Mouse (Mus musculus): ENCODE measurements at regions not wholly inside any gene's neighbourhood (a gene's known extent, or its start where the extent isn't known, plus 50 kb on each side); places are given as distances from the start of the nearest gene placed in this dataset.

DNA sequence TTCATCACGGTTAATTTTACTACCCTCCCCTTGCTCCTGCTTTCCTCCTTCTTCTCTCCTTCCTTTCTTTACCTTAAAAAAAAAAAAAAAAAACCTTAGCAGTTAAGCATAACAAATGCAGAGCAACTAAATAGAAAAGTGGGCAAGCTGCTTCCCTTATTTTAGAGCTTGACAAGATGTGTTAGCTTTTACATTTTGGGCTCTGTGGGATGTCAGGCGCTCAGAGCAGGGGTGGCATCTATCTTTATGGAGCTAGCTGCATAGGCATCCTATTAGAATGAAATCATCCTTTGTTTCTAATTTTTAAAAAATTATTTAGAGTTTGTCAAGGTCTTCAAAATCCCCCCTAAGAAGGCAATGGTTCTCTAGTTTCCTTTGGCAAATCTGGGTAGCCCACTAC is 234.1 kb upstream of the Zc3h12c start:
- no peak for ATAC-seq (replicated peaks; ENCODE audit: poor library complexity, severe bottlenecking)

DNA sequence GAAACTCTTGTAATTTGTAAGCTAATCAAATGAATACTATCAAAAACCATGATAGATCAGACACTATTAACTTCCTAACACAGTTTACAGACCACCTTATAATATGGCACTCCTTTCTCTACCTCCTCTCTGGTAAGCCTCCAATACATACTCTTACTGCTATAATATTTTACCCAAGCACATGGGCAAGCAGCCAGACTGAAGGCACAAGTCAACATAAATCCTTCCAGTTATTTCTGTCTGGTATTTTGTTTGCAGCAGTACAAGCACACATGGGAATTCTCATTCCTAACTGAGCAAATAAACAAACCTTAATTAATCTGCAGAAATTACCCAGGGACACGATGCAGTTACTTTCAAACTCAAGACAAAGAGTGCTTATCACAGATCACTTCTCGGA is 210.7 kb upstream of the Zc3h12c start:
- ATAC-seq (replicated peaks; ENCODE audit: poor library complexity, severe bottlenecking): no peak

- ATAC-seq (replicated peaks; ENCODE audit: poor library complexity, severe bottlenecking): no peak
These were observed 209.4 kb upstream of the Zc3h12c start for GRCm38 (mm10) chr9:52377761-52378160.

GRCm38 (mm10) chr9:52376914-52377313 is 208.5 kb upstream of the Zc3h12c start:
- ATAC-seq (replicated peaks; ENCODE audit: poor library complexity, severe bottlenecking): no peak; the same call in 1 of the 2 replicates

GRCm38 (mm10) chr9:52371296-52371695 is 202.9 kb upstream of the Zc3h12c start:
- ATAC-seq (replicated peaks; ENCODE audit: poor library complexity, severe bottlenecking): no peak

GRCm38 (mm10) chr9:52368911-52369310 is 200.5 kb upstream of the Zc3h12c start:
- ATAC-seq (replicated peaks; ENCODE audit: poor library complexity, severe bottlenecking): no peak

DNA sequence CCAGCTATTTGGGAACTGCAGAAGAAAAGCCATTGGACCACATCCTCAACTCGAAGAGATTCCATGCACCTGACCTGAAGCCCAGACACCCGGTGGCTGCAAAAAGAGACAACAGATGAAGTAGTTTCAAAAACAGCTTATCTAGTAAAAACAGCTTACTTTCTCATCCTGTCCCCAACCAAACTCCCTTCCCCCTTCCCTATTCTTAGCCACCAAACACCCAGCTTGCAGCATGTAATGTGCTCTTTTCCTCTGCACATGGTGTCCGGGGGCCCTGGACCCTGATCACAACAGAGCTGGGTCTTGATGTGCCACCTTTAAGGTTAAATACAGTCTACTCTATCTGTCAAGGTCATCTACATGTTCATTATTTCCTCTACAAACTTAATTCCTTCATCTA is 199.7 kb upstream of the Zc3h12c start:
- no peak; the same call in 1 of the 2 replicates for ATAC-seq (replicated peaks; ENCODE audit: poor library complexity, severe bottlenecking)

- no peak for ATAC-seq (replicated peaks; ENCODE audit: poor library complexity, severe bottlenecking)
These were observed 197.7 kb upstream of the Zc3h12c start for GRCm38 (mm10) chr9:52366046-52366445.

GRCm38 (mm10) chr9:52361599-52361998 is 193.2 kb upstream of the Zc3h12c start:
- ATAC-seq (replicated peaks; ENCODE audit: poor library complexity, severe bottlenecking): peak; percentile 42; the same call in 1 of the 2 replicates

- ATAC-seq (replicated peaks; ENCODE audit: poor library complexity, severe bottlenecking): no peak
These were observed 191.0 kb upstream of the Zc3h12c start for GRCm38 (mm10) chr9:52359416-52359815.

DNA sequence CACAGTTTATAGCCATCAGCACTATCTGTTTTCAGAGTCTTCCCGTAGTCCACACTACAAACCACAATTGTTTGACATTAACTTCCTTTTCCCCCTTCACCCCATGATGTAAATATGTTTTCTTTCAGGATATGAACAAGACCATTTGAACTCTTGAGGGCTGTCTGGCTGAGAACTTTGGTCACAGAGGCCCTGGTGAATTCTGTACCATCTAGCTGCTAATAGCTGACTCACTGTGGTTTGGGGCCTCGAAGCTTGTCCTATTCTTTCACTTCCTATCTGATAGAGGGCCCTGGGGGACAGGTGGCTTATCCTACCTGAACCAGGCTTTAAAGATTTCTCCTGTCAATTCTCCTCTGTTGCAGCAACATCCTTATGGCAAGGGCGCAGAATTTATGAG is 188.2 kb upstream of the Zc3h12c start:
- ATAC-seq (replicated peaks; ENCODE audit: poor library complexity, severe bottlenecking): peak; percentile 85

- no peak for ATAC-seq (replicated peaks; ENCODE audit: poor library complexity, severe bottlenecking)
These were observed 187.0 kb upstream of the Zc3h12c start for GRCm38 (mm10) chr9:52355187-52355982.

- no peak for ATAC-seq (replicated peaks; ENCODE audit: poor library complexity, severe bottlenecking)
These were observed 180.5 kb upstream of the Zc3h12c start for GRCm38 (mm10) chr9:52348536-52349527.

- ATAC-seq (replicated peaks; ENCODE audit: poor library complexity, severe bottlenecking): no peak
These were observed 176.0 kb upstream of the Zc3h12c start for GRCm38 (mm10) chr9:52344177-52344877.

- ATAC-seq (replicated peaks; ENCODE audit: poor library complexity, severe bottlenecking): no peak
These were observed 172.7 kb upstream of the Zc3h12c start for GRCm38 (mm10) chr9:52341029-52341428.

GRCm38 (mm10) chr9:52337786-52338322 is 169.5 kb upstream of the Zc3h12c start:
- ATAC-seq (replicated peaks; ENCODE audit: poor library complexity, severe bottlenecking): no peak

DNA sequence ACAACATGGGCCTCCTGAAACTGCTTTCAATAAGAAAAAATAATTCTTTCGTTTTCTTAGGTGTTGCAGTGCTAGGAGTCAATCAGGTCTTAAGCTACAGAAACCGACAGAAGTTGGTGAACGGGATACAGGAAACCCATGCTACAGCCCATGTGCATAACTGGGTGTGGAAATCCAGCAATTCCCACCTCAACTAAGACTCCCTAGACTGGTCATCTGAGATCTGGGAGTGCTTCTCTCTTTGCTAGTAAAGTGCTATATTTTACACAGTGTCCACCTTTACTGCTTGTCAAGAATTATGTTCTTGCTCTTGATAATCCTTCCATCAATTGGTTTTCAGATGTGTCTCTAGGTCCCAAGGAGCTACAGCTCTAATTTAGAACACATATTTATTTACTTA is 166.4 kb upstream of the Zc3h12c start:
- ATAC-seq (replicated peaks; ENCODE audit: poor library complexity, severe bottlenecking): no peak

- ATAC-seq (replicated peaks; ENCODE audit: poor library complexity, severe bottlenecking): no peak
These were observed 165.5 kb upstream of the Zc3h12c start for GRCm38 (mm10) chr9:52333884-52334283.

GRCm38 (mm10) chr9:52331748-52332147 is 163.4 kb upstream of the Zc3h12c start:
- ATAC-seq (replicated peaks; ENCODE audit: poor library complexity, severe bottlenecking): no peak

DNA sequence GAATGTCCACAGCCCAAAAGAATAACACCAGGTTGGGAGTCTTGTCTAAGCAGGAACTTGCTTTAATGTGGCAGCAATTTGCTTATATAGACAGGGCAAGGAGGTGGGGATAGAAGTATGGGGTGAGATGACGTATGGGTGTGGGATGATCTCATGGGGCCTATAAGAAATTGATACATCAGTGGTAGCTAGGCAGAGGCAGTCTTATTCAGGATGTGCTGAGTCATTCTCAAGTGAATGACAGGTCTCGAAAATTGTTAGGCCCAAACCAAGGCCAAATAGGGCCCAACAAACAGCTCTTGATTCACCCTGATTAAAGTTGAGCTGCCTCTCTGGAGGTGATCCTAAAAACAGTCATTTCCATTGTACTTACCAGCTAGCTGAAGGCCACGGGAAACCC is 162.3 kb upstream of the Zc3h12c start:
- ATAC-seq (replicated peaks; ENCODE audit: poor library complexity, severe bottlenecking): no peak

All from granulocyte monocyte progenitor cell, adult 5-6 weeks (primary cell).